Mouse (Mus musculus) heart, adult 8-10 months (tissue): ENCODE measurements around the gene Acy3. TPM values are rescaled to one million over a fixed set of nuclear protein-coding genes. Genes with fewer than 3 reads are reported as not detected.
"Not testable (repeated sequence)": the region's sequence is repeated elsewhere in the genome, so short reads cannot be mapped to it uniquely, and the experiment has no call there.

Source experiments
- DNase-seq: peaks from one replicate; pipeline ENCODE4 v3.0.0; 2022; ENCODE audit warnings: low spot score
- total RNA-seq, 4 experiments: library from RNA; stranded (reverse); gene quantifications; 2 replicates each; pipeline ENCODE4 v1.2.4; 2022

Gene Acy3
- total RNA-seq, 4 experiments from 2014 or later, result 24.2 to 32.4 (median 28.4) TPM

DNA sequence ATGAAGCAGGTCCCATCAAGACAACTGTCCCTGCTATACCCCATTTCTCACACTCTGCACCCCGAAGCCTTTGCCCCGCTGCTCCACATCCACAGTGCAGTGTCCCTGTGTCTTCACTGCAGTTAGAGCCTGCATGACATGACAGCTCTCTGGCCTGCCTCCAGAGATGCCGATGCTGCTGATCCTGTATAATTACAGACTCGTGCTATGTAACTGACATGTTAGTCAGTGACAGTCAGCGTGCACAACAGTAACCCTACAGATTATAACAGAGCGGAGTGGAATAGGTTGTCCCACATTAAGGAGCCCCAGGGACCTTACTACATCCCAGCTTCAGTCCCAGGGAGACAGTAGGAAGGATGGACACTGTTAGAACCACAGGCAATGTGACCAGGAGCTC, 11.8 kb upstream of the Acy3 start:
- DNase-seq, result not testable (repeated sequence)

DNA sequence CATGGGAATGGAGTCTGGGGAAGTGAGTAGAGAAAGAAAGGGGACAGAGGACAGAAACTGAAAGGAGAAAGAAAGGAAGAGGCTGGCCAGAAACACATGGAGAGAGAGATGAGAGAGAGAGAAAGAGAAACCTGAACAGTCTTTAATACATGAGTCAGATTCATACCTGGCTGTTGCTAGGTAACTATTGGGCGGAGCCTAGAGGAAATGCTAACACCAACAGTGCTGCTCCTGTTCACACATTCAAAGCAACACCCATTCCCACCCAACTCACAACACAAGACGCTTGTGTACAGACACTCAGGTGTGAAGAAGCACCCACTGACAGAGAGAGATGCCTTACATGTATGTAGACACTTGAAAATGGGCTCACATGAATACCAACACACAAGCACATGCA, 10.5 kb upstream of the Acy3 start:
- no peak for DNase-seq

DNA sequence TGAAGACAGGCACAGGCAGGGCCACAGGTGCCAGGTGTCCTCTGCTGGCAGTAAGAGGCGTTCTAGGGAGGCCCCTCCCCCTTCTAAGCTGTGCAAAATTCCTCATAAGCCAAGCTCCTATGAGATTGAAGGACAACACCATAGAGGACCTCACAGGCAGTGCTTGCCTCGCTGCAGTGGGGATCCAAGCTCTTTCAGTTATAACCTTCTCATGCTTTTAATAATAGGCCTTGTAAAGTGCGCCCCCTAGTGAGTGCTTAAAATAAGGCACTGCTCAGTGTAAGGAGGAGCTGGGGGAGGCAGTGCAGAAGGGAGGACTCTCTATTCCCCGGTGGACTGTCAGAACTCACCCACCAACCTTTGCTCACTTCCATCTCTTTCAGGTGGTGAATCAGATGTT, 6.1 kb upstream of the Acy3 start:
- DNase-seq, result peak; percentile 80

DNA sequence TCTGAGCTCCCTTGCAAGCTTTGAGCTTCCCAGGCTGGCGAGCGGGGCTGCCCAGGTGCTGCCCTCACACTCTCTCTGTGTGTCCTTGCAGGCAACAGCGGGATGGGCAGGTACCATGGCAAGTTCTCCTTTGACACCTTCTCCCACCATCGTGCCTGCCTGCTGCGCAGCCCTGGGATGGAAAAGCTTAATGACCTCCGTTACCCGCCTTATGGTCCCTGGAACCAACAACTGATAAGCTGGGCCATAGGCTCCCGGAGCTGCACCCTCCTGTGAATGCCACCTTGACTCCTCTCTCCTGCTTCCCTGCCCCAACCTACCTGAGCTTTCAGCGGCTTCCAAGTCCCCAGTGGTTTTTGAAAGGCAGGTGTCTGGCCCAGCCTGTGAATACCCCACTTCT, 5.5 kb upstream of the Acy3 start:
- no peak for DNase-seq

DNA sequence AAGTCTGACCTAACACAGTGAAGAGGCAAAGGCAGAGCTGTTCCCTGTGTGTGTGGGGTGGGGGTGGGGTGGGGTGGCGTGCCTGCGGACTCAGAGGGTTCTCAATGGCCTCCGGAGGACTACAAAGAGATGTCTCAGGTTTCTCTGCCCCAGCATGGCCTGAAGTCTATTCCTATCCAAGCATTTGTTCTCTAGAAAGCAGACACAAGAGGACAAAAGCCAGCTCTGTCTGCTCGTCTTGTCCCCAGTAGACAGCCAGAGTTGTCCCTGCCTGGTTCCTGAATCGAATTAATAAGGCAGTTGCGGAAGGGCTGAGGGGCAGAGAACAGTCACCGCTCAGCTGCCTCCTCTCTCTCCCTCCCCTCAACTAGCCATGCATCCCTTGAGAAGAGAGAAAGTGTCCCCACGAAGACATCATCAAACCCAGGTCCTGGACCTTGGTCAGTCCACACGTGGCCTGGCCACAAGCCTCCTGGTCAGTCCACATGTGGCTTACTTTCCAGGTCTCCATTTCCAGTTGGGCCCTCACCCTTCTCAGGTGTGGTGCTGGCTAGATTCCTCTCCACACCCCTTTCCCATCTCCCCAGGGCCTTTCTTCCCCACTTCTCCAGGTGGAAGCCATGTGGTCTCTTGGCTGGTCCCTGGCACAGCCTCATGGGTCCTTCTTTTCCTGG, 2.7 kb upstream of the Acy3 start:
- no peak for DNase-seq

DNA sequence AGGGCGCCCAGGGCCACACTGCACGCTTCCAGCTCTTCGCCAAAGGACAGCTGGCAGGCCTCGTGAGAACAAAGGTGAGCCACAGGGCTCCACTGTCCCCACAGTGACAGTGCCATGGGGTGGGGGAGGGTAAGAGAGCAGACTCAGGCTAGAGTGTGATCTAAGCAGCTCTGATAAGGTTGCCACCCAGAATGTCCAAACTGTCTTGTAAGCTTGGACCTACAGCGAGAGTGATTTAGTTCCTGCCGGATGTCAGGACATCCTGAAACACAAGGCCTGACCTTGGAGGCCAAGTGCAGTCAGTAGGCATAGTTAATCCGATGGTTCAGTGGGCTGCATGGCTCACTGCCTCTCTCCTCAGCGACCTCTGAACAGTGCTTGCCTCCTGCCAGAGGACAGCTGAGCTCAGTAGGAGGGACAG, 1.1 kb upstream of the Acy3 start:
- peak; percentile 51 for DNase-seq

DNA sequence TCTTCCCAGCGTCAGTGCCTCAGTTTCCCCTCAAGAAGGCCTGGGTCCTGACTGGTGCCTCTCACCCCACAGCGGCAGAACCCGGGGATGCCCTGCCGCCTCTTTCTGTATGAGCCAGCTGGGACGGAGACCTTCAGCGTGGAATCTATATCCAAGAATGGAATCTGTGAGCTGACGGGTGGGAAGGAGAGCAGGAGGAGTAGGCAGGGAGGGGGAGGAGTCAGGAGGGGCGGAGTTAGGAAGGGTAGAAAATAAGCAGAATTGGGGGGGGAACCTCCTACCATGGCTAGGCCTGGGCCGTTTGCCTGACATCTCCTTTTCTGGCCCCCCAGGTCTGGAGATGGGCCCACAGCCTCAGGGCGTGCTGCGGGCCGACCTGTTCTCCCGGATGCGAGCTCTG, 1.7 kb downstream of the Acy3 start:
- DNase-seq, result no peak

DNA sequence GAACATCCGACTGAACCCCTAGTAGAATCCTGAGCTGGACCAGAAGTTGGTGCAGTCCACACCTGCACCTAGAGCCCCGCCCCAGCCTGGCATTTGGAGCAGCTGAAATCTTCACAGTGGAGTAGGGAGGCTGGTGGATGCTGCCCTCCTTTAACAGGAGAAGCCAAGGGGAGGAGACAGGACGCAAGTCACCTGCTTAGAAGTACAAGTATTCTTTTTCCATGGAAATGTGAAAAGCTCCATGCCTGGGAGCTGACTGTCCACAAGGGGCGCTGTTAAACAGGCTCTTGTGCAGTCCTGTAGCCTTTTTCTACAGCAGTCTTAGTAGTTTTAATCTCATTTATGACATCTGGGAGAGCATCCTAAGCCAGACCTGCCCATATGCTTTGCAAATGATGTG, 2.4 kb downstream of the Acy3 start:
- no peak for DNase-seq

DNA sequence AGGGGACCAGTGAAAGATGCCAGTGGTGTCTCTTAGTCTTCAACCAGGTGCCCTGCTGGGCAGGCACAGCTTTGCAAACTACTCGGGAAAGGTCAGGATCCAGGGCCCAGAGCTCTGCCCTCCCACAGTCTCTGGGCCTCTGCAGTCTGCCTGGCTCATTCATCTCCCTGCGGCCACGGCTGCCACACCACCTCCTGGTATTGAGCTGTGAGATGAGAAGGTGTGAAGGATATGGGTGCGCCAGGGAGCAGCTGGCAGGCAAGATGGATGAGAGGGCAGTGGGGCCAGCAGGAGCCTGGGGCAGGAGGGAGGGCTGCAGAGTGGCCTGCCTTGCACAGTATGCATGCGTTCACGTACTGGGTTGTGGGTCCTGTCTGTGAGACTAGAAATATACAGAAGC, 4.4 kb downstream of the Acy3 start:
- DNase-seq, result no peak

DNA sequence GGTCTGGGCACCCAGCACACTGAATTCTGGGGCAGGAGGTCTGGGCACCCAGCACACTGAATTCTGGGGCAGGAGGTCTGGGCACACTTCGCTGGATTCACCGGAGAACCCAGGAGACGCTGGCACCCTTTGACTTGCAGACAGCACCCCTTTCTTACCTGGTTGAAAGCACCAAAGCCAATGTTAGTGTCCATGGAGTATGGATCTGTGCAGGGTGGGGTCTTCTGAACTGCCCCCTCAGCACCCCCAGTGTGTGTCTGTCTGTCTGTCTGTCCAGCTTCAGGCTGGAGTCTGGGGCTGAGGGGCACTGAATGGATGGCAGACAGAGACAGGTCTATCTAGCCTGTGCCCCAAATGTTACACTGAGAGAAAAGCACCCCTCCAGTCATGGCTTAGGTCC, 5.2 kb downstream of the Acy3 start:
- no peak for DNase-seq

DNA sequence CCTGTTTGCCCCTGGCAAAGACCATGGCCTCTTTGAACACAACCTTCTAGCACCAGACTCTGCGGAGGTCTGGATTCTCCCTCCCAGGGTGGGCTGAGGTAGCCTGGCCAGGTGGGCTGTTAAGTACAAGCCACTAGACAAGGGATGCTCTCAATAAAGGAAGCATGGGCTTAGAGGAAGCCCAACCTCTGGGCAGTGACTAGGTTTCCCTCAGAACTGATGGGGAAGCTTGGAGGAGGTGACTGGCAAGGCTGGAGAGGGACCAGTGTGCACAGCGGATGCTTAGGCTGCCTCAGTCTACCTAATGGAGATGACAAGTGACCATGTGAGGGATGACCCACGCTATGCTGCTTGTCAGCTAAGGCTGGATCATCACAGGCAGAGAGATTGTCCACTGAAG, 5.6 kb downstream of the Acy3 start:
- no peak for DNase-seq

DNA sequence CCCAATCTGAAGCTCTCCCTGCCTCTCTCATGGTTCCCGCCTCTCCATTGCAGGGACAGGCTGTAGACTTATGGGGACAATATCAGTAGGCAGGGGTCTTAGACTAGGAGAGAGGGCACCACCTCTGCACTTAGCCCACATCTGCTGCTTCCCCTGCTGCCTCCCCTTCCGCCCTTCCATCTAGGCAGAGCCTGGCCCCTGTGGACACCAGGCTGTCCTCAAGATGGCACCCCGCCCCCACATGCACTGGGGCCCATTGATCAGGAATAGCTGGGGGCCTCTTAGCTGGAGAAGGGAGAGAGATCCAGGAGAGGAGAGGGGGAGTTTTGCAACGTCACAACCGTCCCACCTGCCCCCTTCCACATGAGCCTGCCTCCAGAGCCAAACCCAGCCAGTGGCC, 6.0 kb downstream of the Acy3 start, which contains the start of gene Tbx10:
Tbx10 (plus strand) TSS at position 337 of the 400 bp plus-strand sequence.
- no peak for DNase-seq

DNA sequence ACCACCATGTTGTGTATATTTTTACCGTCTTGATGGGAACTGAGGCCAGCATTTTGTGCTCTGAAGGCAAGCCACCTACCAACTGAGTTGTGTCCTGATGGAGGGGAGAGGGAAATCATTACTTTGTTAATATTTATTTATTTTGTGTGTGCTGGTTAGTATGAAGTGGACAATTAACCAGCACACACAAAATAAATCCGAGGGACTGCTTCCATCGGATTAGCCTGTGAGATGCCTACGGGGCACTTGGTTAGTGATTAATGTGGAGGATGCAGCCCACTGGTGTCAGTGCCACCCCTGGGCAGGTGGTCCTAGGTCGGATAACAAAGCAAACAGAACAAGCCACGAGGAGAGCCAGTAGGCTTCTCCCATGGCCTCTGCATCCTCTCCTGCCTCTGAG, 8.6 kb downstream of the Acy3 start:
- DNase-seq, result no peak

DNA sequence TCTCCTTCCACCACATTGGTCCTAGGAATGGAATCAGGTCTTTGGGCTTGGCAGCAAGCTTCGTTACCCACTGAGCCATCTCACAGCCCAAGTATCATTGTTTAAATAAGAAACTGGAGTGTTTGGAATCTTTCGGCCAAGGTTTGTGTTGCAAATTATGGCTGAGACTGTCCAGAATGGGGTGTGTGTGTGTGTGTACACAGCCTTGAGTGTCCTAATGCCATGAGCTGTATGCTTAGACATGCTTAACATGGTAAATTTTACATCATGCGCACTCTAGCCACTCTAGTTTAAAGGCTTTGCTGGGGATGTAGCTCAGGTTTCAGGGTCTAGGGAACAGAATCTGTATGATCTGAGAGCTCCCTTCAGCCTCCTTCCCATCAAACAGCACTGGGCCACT, 9.1 kb downstream of the Acy3 start:
- DNase-seq, result no peak

DNA sequence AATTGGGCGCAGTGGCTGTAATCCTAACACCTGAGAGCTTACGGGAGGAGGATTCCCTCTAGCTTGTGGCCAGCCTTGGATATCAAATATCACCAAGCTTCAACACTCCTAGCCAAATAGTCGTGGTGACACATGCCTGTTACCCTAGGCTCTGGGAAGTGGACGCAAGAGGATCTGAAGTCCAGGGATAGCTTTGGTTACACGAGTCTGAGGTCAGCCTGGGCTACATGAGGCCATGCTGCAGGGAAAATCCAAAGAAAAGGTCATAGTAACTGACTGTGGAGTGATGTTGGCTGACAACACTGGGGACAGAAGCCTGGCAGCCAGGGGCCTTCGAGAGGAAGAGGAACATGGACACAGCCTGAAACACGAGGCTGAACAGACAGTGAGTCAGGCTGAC, 9.7 kb downstream of the Acy3 start:
- DNase-seq, result no peak

DNA sequence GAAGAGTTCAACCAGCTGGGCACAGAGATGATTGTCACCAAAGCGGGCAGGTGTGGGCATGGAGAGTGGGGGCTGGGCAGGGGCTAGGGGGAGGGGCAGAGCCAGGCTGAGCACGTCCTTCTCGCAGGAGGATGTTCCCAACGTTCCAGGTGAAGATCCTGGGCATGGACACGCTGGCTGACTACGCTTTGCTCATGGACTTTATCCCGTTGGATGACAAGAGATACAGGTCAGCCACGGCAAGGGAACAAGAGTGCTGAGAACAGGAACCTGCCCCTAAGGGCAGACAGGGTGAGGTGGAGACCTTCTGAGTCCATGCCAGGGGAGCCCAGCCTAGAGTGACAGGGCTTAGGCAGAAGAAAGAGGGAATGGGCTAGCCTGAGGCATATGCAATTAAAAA, 10.4 kb downstream of the Acy3 start:
- DNase-seq, result no peak

DNA sequence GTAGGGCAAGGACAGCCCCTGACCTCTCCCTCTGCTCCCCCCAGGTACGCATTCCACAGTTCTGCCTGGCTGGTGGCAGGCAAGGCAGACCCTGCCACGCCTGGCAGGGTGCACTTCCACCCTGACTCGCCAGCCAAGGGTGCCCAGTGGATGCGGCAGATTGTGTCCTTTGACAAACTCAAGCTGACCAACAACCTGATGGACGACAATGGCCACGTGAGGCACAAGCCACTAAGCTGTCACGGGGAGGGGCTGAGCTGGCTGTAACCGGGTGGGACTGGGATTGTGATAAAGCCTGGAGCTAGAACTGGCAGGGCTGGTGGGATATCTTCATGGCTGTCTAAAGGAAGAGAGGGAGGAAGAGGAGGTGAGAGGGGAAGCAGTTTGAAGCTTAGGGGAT, 10.9 kb downstream of the Acy3 start:
- DNase-seq, result no peak

DNA sequence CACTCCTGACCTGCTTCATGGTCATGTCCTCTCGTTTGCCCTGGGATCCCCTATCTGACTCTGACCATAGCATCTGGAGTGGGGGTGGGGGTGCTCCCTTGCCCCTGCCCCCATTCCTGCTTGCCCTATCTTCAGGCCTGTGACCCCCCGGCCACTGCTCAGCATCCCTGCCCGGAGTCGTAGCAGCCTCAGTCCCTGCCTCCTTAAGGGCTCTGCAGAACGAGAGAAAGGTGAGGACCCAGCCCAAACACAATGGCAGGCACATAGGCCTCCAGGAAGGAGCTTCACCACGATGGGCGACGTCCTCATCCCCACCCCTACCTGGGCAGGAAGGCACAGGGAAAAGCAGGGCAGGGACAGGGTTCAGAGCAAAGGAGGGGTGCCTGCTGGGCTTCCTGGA, 12.0 kb downstream of the Acy3 start:
- no peak for DNase-seq

DNA sequence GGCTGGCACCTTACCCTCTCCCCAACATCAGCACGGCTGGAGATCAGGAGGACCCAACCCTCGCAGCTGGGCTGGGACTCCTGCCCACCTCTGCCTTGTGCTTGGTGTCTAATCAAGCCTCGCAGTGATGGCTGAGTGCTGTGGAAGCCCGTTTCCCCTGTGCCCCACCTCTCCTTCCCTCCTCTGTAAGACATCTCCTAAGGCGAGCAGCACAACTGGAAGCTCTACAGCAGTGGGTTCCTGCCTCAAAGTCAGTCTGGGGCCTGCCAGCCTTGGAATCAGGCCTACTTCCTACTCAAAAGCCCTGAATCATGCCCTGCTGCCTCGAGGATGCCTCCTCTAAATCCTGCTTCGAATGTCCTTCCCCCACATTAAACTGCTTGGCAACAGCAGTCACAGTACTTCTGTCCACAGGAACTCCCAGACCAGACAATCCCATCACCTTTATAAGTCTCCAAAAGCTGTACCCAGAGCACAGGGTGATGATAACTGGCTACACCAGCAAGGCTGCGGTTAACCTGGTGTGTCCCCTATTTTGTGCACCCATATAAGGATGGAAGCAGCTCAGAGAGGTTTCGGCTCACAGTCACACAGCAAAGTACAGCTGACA, 12.9 kb downstream of the Acy3 start:
- DNase-seq, result no peak

DNA sequence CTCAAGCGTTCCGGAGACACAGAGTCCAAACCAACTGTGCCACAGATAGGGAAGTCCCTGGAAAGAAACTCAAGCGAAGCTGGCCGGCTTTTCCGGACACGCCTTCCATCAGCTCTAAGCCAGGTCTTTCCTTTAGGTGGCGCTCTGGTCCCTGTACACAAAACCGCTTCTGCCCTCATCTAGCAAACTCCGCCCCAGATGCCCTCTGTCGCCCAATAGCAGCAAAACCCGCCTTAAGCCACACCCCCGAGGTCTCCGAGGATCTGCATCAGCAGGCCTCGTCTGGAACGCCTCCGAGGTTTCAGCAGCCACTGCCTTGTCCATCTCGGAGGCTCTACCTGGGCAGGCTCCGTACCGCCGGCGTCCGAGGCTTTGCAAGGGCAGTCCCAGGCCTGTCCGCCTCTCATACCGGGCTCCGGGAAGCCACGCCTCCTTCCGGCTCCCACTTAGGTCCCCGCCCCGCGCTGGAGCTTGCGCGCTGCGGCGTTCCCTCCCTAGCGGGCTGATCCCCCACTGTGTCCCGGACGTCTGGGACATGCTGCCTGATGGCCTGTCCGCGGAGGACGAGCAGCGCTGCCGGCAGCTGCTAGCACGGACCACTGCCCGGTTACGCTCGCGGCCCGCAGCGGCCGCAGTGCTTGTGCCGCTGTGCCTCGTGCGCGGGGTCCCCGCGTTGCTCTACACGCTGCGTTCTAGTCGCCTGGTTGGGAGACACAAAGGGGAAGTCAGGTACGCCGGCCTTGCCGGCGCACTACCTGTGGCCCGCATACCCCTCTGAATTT, 13.9 kb downstream of the Acy3 start, which contains the start of the genes Nudt8 and Gm49405:
Nudt8 (plus strand) TSS at position 462 of the 782 bp plus-strand sequence.
Gm49405 (plus strand) TSS at position 508 of the 782 bp plus-strand sequence.
- DNase-seq, result peak; percentile 98

DNA sequence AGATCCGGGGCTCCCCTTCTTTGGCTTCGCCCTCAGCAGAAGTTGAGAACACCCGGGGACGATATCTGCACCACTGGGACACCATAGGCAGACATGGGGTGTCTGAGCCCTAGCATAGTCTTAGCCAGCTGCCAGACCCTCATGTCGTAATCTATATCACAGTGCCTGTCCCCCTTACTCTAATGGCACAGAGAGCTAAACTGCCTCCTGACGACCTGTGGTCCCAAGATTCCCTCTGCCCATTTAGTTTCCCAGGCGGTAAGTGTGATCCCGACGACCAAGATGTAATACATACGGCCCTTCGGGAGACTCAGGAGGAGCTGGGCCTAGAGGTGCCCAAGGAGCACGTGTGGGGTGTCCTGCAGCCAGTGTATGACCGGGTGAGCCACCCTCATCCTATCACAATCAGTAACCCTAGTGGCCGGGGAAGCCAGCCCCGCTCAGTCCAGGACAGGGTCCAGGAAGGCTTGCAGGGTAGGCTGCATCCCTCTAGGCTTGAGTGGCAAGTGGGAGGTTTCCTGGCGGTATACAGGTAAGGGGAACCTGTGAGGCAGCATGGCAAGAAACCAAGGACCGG, 14.7 kb downstream of the Acy3 start:
- no peak for DNase-seq

DNA sequence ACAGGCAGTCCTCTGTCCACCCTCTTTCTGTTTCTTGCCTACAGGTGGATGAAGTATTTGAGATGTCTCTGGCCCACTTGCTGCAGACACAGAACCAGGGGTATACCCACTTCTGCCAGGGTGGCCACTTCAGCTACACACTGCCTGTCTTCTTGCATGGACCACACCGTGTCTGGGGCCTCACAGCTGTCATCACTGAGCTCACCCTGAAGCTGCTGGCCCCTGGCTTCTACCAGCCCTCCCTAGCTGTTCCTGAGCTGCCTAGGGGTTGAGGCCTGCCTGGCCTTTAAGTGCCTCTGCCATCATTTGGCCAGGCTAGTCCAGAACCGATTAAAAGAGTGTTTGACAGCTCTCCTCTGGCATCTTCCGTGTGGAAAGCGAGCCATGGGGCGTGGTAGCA, 15.4 kb downstream of the Acy3 start:
- no peak for DNase-seq
